Mouse (Mus musculus) heart, embryonic 15.5 days (tissue): Measurements from ENCODE around the gene Sbp. TPM values are rescaled to one million over a fixed set of nuclear protein-coding genes. Genes with fewer than 3 reads are reported as not detected.
"Not testable (repeated sequence)": the region's sequence is repeated elsewhere in the genome, so short reads cannot be mapped to it uniquely, and the experiment has no call there.

ENCODE experiments used
- ATAC-seq: fragments of 200-750 bp; cut with Nextera tagmentation; replicated peaks from 2 replicates; pipeline ENCODE4 v1.8.0; 2017; ENCODE audit warnings: low read depth, moderate TSS enrichment; ENCODE audit not compliant: insufficient number of reproducible peaks, insufficient read depth, low FRiP score
- H3K27ac ChIP-seq: fragments of 300-500 bp; sonication (generic); 2 replicates; pipeline ENCODE4 v1.5.1; 2015; ENCODE audit warnings: mild to moderate bottlenecking, inconsistent platforms
- H3K27me3 ChIP-seq: fragments of 300-500 bp; sonication (generic); 2 replicates; pipeline ENCODE4 v1.6.1; 2015; ENCODE audit warnings: inconsistent platforms
- H3K36me3 ChIP-seq: fragments of 300-500 bp; sonication (generic); 2 replicates; pipeline ENCODE4 v1.6.1; 2015; ENCODE audit warnings: mild to moderate bottlenecking, inconsistent platforms
- H3K4me1 ChIP-seq: fragments of 300-500 bp; sonication (generic); replicated peaks from 2 replicates; pipeline ENCODE4 v1.6.1; 2015; ENCODE audit warnings: inconsistent platforms
- H3K4me2 ChIP-seq: fragments of 300-500 bp; sonication (generic); 2 replicates; pipeline ENCODE4 v1.6.1; 2015; ENCODE audit warnings: inconsistent platforms, mild to moderate bottlenecking, moderate library complexity
- H3K4me3 ChIP-seq: fragments of 300-500 bp; sonication (generic); 2 replicates; pipeline ENCODE4 v1.5.1; 2015; ENCODE audit warnings: mild to moderate bottlenecking, inconsistent platforms
- H3K9ac ChIP-seq: fragments of 300-500 bp; sonication (generic); 2 replicates; pipeline ENCODE4 v1.6.1; 2015; ENCODE audit warnings: mild to moderate bottlenecking, inconsistent platforms
- H3K9me3 ChIP-seq: fragments of 300-500 bp; sonication (generic); replicated peaks from 2 replicates; pipeline ENCODE4 v1.6.1; 2016; ENCODE audit warnings: inconsistent platforms
- WGBS: fragments of 180-500 bp; shearing (Covaris S2); methylation state at CpG from one replicate; pipeline ENCODE4 v1.1.7; 2015; ENCODE audit warnings: mixed read lengths; 5-methylcytosine and 5-hydroxymethylcytosine counted together
- polyA plus RNA-seq: library from polyadenylated mRNA; unstranded; fragments of >200 nt; fragmentation: Nextera tagmentation; extraction: Ambion mirVana; gene quantifications from 2 replicates; pipeline ENCODE4 v1.2.1, GENCODE M21; 2015

Sbp gene
- polyA plus RNA-seq, result not detected in 2 replicates

- no peaks in the 10 kb centered on the region for H3K27me3 ChIP-seq
Measured at GRCm38 (mm10) chr17:23941372-23941771, at the start of gene Sbp. TSS of gene Sbp (plus strand) at chr17:23941672.

GRCm38 (mm10) chr17:23917158-23917557 lies 24.3 kb upstream of the Sbp start, which contains the start of gene Dcpp3:
TSS of gene Dcpp3 (plus strand) at chr17:23917458.
- H3K36me3 ChIP-seq, H3K27ac ChIP-seq, H3K4me3 ChIP-seq, H3K9ac ChIP-seq, H3K4me2 ChIP-seq, H3K9me3 ChIP-seq, ATAC-seq, H3K4me1 ChIP-seq, H3K27me3 ChIP-seq: not testable (repeated sequence)
- 46% methylated on average over 4 of the region's 4 CpGs for WGBS

More at GRCm38 (mm10) chr17:23941372-23941771, at the start of gene Sbp:
- H3K9me3 ChIP-seq, result no peaks in the 10 kb centered on the region
- H3K4me2 ChIP-seq, result no peak within 1 kb of the TSS
- no peak within 1 kb of the TSS for H3K27ac ChIP-seq
- H3K4me3 ChIP-seq, result no peak within 1 kb of the TSS
- no peak for ATAC-seq
- H3K4me1 ChIP-seq, result no peaks in the 10 kb centered on the region
- no peak within 1 kb of the TSS for H3K9ac ChIP-seq
- H3K36me3 ChIP-seq, result no peaks in the 10 kb centered on the region

GRCm38 (mm10) chr17:23924531-23925007 lies 16.9 kb upstream of the Sbp start:
- ATAC-seq, result peak; percentile 97
- peaks cover 12% of the 10 kb centered on the region for H3K4me1 ChIP-seq
- no peaks in the 10 kb centered on the region for H3K36me3 ChIP-seq
- H3K27me3 ChIP-seq, result no peaks in the 10 kb centered on the region
- H3K4me3 ChIP-seq, result peak overlapping the region; percentile 70
- peak overlapping the region; percentile 74 for H3K9ac ChIP-seq
- peak overlapping the region; percentile 94 for H3K4me2 ChIP-seq
- 1% methylated on average over 28 of the region's 29 CpGs for WGBS
- no peaks in the 10 kb centered on the region for H3K9me3 ChIP-seq
- peak overlapping the region; percentile 98 for H3K27ac ChIP-seq

- Histone ChIP-seq H3K9me3 (no peaks in the 10 kb centered on the region), H3K9ac (peak overlapping the region; percentile 74), H3K27ac (peak overlapping the region; percentile 98), H3K27me3 (no peaks in the 10 kb centered on the region), H3K4me1 (peaks cover 12% of the 10 kb centered on the region), H3K4me3 (peak overlapping the region; percentile 70), H3K4me2 (peak overlapping the region; percentile 94), H3K36me3 (no peaks in the 10 kb centered on the region)
- ATAC-seq, result peak; percentile 78
- 0% methylated on average over 14 of the region's 14 CpGs for WGBS
Measured at GRCm38 (mm10) chr17:23925090-23925493, 16.4 kb upstream of the Sbp start.

- Histone ChIP-seq H3K4me3 (no peak overlapping the region), H3K4me1 (no peaks in the 10 kb centered on the region), H3K9ac (no peak overlapping the region), H3K4me2 (no peak overlapping the region), H3K27me3 (no peaks in the 10 kb centered on the region), H3K36me3 (no peaks in the 10 kb centered on the region), H3K9me3 (no peaks in the 10 kb centered on the region), H3K27ac (no peak overlapping the region)
- ATAC-seq, result no peak
- WGBS, result 76% methylated on average over 5 of the region's 5 CpGs
Measured at GRCm38 (mm10) chr17:23931157-23931556, 10.3 kb upstream of the Sbp start.

- H3K4me2 ChIP-seq, H3K9me3 ChIP-seq, H3K36me3 ChIP-seq, H3K27me3 ChIP-seq, H3K27ac ChIP-seq, ATAC-seq, H3K4me3 ChIP-seq, H3K4me1 ChIP-seq, H3K9ac ChIP-seq: not testable (repeated sequence)
- 72% methylated on average over 4 of the region's 4 CpGs for WGBS
Measured at GRCm38 (mm10) chr17:23947486-23947885, 6.0 kb downstream of the Sbp start.

GRCm38 (mm10) chr17:23949068-23949467 lies 7.6 kb downstream of the Sbp start:
- Histone ChIP-seq H3K36me3 (no peaks in the 10 kb centered on the region), H3K9ac (no peak overlapping the region), H3K4me1 (no peaks in the 10 kb centered on the region), H3K27ac (no peak overlapping the region), H3K27me3 (no peaks in the 10 kb centered on the region), H3K4me2 (no peak overlapping the region), H3K9me3 (no peaks in the 10 kb centered on the region), H3K4me3 (no peak overlapping the region)
- ATAC-seq, result no peak
- 71% methylated on average over 2 of the region's 2 CpGs for WGBS

GRCm38 (mm10) chr17:23950828-23951227 lies 9.4 kb downstream of the Sbp start:
- not testable (repeated sequence) for H3K9ac ChIP-seq, H3K4me3 ChIP-seq, H3K4me1 ChIP-seq, H3K36me3 ChIP-seq, H3K27me3 ChIP-seq, H3K9me3 ChIP-seq, H3K4me2 ChIP-seq, H3K27ac ChIP-seq, ATAC-seq
- 71% methylated on average over 4 of the region's 4 CpGs for whole genome bisulfite sequencing

GRCm38 (mm10) chr17:23955174-23955573 lies 13.7 kb downstream of the Sbp start, which contains the start of gene Sbpl:
TSS of gene Sbpl (minus strand) at chr17:23955274.
- no peaks in the 10 kb centered on the region for H3K36me3 ChIP-seq
- H3K27me3 ChIP-seq, result 0 out of 2 replicates have a peak, but pooled peaks cover 5% of the 10 kb centered on the region
- no peak within 1 kb of the TSS for H3K9ac ChIP-seq
- no peaks in the 10 kb centered on the region for H3K4me1 ChIP-seq
- no peaks in the 10 kb centered on the region for H3K9me3 ChIP-seq
- H3K4me3 ChIP-seq, result no peak within 1 kb of the TSS
- H3K4me2 ChIP-seq, result no peak within 1 kb of the TSS
- no peak for ATAC-seq
- H3K27ac ChIP-seq, result no peak within 1 kb of the TSS
- WGBS, result 68% methylated on average over 5 of the region's 5 CpGs

GRCm38 (mm10) chr17:23960084-23960738 lies 18.7 kb downstream of the Sbp start:
- Histone ChIP-seq H3K4me2 (no peak overlapping the region), H3K36me3 (no peaks in the 10 kb centered on the region), H3K9ac (no peak overlapping the region), H3K27ac (no peak overlapping the region), H3K4me3 (no peak overlapping the region), H3K9me3 (no peaks in the 10 kb centered on the region), H3K27me3 (0 out of 2 replicates have a peak, but pooled peaks cover 3% of the 10 kb centered on the region), H3K4me1 (no peaks in the 10 kb centered on the region)
- ATAC-seq, result peak; percentile 67; the same call in 1 of the 2 replicates
- WGBS, result 33% methylated on average over 3 of the region's 3 CpGs

GRCm38 (mm10) chr17:23961573-23962122 lies 20.2 kb downstream of the Sbp start:
- 64% methylated on average over 4 of the region's 4 CpGs for WGBS
- no peaks in the 10 kb centered on the region for H3K27me3 ChIP-seq
- H3K36me3 ChIP-seq, result no peaks in the 10 kb centered on the region
- no peaks in the 10 kb centered on the region for H3K4me1 ChIP-seq
- ATAC-seq, result no peak
- no peak overlapping the region for H3K4me2 ChIP-seq
- H3K9ac ChIP-seq, result no peak overlapping the region
- H3K9me3 ChIP-seq, result no peaks in the 10 kb centered on the region
- no peak overlapping the region for H3K4me3 ChIP-seq
- no peak overlapping the region for H3K27ac ChIP-seq
